Mouse (Mus musculus): Measurements from ENCODE around the gene Gpr161. TPM values are rescaled to one million over a fixed set of nuclear protein-coding genes. Genes with fewer than 3 reads are reported as not detected.
"Not testable (repeated sequence)": the region's sequence is repeated elsewhere in the genome, so short reads cannot be mapped to it uniquely, and the experiment has no call there.

Gene Gpr161
- polyA plus RNA-seq, 1 experiment from 2014 or later: 0.57 TPM

- Histone ChIP-seq H3K9ac (no peak overlapping the region), H3K27me3 (replicated peaks) (no peaks in the 10 kb centered on the region), H3K4me3 (no peak overlapping the region), H3K36me3 (peaks cover 26% of the 10 kb centered on the region), H3K4me2 (peak overlapping the region; percentile 12), H3K4me1 (peaks cover 35% of the 10 kb centered on the region), H3K27ac (replicated peaks) (peak overlapping the region; percentile 75), H3K9me3 (no peaks in the 10 kb centered on the region)
- 35% methylated on average over 10 of the region's 10 CpGs for WGBS
- ATAC-seq (ENCODE audit: extremely low read depth, insufficient number of reproducible peaks, low FRiP score, low TSS enrichment): no peak
Measured at GRCm38 (mm10) chr1:165320141-165320934, 24.7 kb downstream of the Gpr161 start.

GRCm38 (mm10) chr1:165321393-165321861, 25.8 kb downstream of the Gpr161 start:
- 63% methylated on average over 13 of the region's 13 CpGs for WGBS
- peak overlapping the region; percentile 75 for H3K27ac ChIP-seq (replicated peaks)

DNA sequence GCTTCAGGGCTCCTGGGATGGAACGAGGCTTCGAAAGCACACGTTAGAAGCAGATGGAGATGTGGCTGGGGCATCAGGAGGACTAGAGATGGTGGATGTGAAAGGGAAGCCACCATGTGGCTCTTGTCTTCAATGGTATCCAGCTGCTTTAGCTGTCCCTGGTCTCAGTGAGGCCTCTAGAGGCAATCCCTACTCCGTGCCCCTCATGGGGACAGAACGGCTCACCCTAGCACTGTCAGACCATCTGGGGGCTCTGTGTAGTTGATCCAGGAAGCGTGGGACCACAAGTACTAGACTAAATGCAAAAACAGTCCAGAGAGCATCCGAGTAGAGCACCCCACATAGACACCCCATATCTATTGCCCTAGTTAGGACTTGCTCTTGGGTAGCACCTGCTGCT, 26.3 kb downstream of the Gpr161 start:
- Histone ChIP-seq H3K27me3 (replicated peaks) (no peaks in the 10 kb centered on the region), H3K4me1 (peaks cover 29% of the 10 kb centered on the region), H3K4me2 (no peak overlapping the region), H3K9ac (no peak overlapping the region), H3K27ac (replicated peaks) (peak overlapping the region; percentile 75; the same call in 1 of the 2 replicates), H3K4me3 (no peak overlapping the region), H3K36me3 (peaks cover 32% of the 10 kb centered on the region), H3K9me3 (no peaks in the 10 kb centered on the region)
- WGBS: 71% methylated on average over 7 of the region's 7 CpGs
- ATAC-seq (ENCODE audit: extremely low read depth, insufficient number of reproducible peaks, low FRiP score, low TSS enrichment): no peak

More at GRCm38 (mm10) chr1:165321393-165321861, 25.8 kb downstream of the Gpr161 start:
- H3K9me3 ChIP-seq: no peaks in the 10 kb centered on the region
- H3K4me1 ChIP-seq: peaks cover 33% of the 10 kb centered on the region
- H3K36me3 ChIP-seq: peaks cover 32% of the 10 kb centered on the region
- H3K4me2 ChIP-seq: no peak overlapping the region
- H3K4me3 ChIP-seq: no peak overlapping the region
- no peaks in the 10 kb centered on the region for H3K27me3 ChIP-seq (replicated peaks)
- H3K9ac ChIP-seq: no peak overlapping the region
- peak; percentile 47; the same call in 1 of the 2 replicates for ATAC-seq (ENCODE audit: extremely low read depth, insufficient number of reproducible peaks, low FRiP score, low TSS enrichment)

DNA sequence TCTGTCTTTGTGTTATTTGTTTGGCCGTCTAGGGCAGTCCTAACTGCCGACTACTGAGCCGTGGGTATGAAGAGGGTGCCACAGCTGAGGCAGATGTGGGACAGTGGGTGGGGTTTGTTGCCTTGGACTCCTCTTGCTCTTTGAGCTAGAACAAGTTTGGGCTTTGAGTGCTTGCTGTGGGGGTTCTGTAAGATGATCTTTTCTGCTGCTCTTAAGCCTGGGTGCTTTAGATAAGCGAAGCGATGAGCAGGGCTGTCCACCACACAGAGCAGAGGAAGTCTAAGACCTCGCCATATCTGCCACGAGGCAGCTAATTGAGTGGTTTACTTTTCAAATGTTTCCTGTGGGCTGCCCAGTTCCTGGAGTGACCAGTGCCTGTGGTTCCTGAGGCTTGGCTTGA, 27.3 kb downstream of the Gpr161 start:
- H3K27ac ChIP-seq (replicated peaks): no peak overlapping the region
- no peaks in the 10 kb centered on the region for H3K27me3 ChIP-seq (replicated peaks)
- H3K9ac ChIP-seq: no peak overlapping the region
- no peak for ATAC-seq (ENCODE audit: extremely low read depth, insufficient number of reproducible peaks, low FRiP score, low TSS enrichment)
- no peak overlapping the region for H3K4me3 ChIP-seq
- peaks cover 31% of the 10 kb centered on the region for H3K4me1 ChIP-seq
- no peaks in the 10 kb centered on the region for H3K9me3 ChIP-seq
- peaks cover 33% of the 10 kb centered on the region for H3K36me3 ChIP-seq
- H3K4me2 ChIP-seq: no peak overlapping the region
- WGBS: 34% methylated on average over 7 of the region's 7 CpGs

- no peak overlapping the region for H3K4me3 ChIP-seq
- peaks cover 11% of the 10 kb centered on the region for H3K4me1 ChIP-seq
- no peak overlapping the region for H3K27ac ChIP-seq (replicated peaks)
- no peak for ATAC-seq (ENCODE audit: extremely low read depth, insufficient number of reproducible peaks, low FRiP score, low TSS enrichment)
- no peaks in the 10 kb centered on the region for H3K9me3 ChIP-seq
- WGBS: 82% methylated on average over 2 of the region's 2 CpGs
- H3K36me3 ChIP-seq: peaks cover 33% of the 10 kb centered on the region
- no peaks in the 10 kb centered on the region for H3K27me3 ChIP-seq (replicated peaks)
- no peak overlapping the region for H3K9ac ChIP-seq
- no peak overlapping the region for H3K4me2 ChIP-seq
Measured at GRCm38 (mm10) chr1:165327370-165327769, 31.8 kb downstream of the Gpr161 start.

DNA sequence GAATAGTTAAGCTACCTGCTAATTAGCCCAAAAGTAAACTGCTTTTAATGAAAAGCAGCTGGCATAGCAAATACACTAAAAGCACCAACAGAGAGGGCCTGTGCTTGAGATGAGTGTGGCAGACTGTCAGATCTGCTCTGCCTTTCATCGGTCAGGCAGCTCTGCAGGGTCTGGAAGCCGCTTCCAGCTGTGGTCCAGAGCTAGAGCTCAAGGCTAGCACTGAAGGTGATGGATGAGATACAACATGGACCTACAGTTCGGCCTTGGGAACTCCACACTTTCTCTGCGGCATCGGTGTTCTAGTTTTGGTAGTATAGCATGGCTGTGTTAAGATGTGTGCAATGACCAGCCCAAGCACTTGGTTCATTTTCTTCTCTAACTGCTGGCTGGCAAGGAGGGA, 32.2 kb downstream of the Gpr161 start:
- Histone ChIP-seq H3K9me3 (no peaks in the 10 kb centered on the region), H3K4me3 (no peak overlapping the region), H3K27ac (replicated peaks) (0 out of 2 replicates have a peak overlapping the region, but pooled peaks have one; percentile 20), H3K9ac (no peak overlapping the region), H3K27me3 (replicated peaks) (no peaks in the 10 kb centered on the region), H3K4me1 (peaks cover 8% of the 10 kb centered on the region), H3K4me2 (no peak overlapping the region), H3K36me3 (peaks cover 35% of the 10 kb centered on the region)
- no peak for ATAC-seq (ENCODE audit: extremely low read depth, insufficient number of reproducible peaks, low FRiP score, low TSS enrichment)
- WGBS: 52% methylated on average over 5 of the region's 5 CpGs

GRCm38 (mm10) chr1:165328384-165329289, 33.0 kb downstream of the Gpr161 start:
- H3K9me3 ChIP-seq; H3K4me3 ChIP-seq; H3K27me3 ChIP-seq (replicated peaks); ATAC-seq (ENCODE audit: extremely low read depth, insufficient number of reproducible peaks, low FRiP score, low TSS enrichment); H3K9ac ChIP-seq; H3K4me2 ChIP-seq; H3K4me1 ChIP-seq; H3K27ac ChIP-seq (replicated peaks): not testable (repeated sequence)
- WGBS: 90% methylated on average over 17 of the region's 17 CpGs
- H3K36me3 ChIP-seq: peaks cover 34% of the 10 kb centered on the region

- no peak overlapping the region for H3K4me3 ChIP-seq
- H3K4me1 ChIP-seq: 0 out of 2 replicates have a peak, but pooled peaks cover 4% of the 10 kb centered on the region
- H3K27me3 ChIP-seq (replicated peaks): no peaks in the 10 kb centered on the region
- no peak overlapping the region for H3K9ac ChIP-seq
- H3K36me3 ChIP-seq: peaks cover 31% of the 10 kb centered on the region
- H3K4me2 ChIP-seq: no peak overlapping the region
- H3K9me3 ChIP-seq: no peaks in the 10 kb centered on the region
- ATAC-seq (ENCODE audit: extremely low read depth, insufficient number of reproducible peaks, low FRiP score, low TSS enrichment): no peak
- H3K27ac ChIP-seq (replicated peaks): no peak overlapping the region
Measured at GRCm38 (mm10) chr1:165330859-165331258, 35.3 kb downstream of the Gpr161 start.

GRCm38 (mm10) chr1:165332797-165333196, 37.2 kb downstream of the Gpr161 start:
- peaks cover 31% of the 10 kb centered on the region for H3K36me3 ChIP-seq
- no peak for ATAC-seq (ENCODE audit: extremely low read depth, insufficient number of reproducible peaks, low FRiP score, low TSS enrichment)
- H3K27me3 ChIP-seq (replicated peaks): no peaks in the 10 kb centered on the region
- 0 out of 2 replicates have a peak, but pooled peaks cover 3% of the 10 kb centered on the region for H3K4me1 ChIP-seq
- H3K9me3 ChIP-seq: no peaks in the 10 kb centered on the region
- no peak overlapping the region for H3K27ac ChIP-seq (replicated peaks)
- no peak overlapping the region for H3K9ac ChIP-seq
- H3K4me2 ChIP-seq: no peak overlapping the region
- H3K4me3 ChIP-seq: no peak overlapping the region
- 78% methylated on average over 3 of the region's 3 CpGs for WGBS

DNA sequence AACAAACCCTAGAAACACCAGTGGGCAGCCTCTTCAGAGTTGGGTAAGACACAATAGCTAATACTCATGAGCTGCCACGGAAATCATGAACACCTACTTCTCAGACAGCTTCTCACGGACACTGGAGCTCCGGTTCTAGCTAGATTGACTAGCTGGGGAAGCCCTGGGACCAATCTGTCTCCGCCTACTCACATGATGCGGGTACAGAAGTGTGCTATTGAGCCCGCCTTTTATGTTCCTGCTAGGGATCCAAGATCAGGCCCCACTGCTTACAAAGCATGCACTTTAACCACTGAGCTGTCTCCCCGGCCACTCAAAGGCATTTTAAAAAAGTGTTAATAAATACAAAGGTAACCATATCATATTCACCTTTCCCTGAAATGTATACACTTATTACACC, 46.5 kb downstream of the Gpr161 start:
- peaks cover 6% of the 10 kb centered on the region; the same call in 1 of the 2 replicates for H3K4me1 ChIP-seq
- no peaks in the 10 kb centered on the region for H3K9me3 ChIP-seq
- no peak overlapping the region for H3K4me3 ChIP-seq
- WGBS: 45% methylated on average over 7 of the region's 7 CpGs
- peaks cover 10% of the 10 kb centered on the region for H3K36me3 ChIP-seq
- H3K9ac ChIP-seq: no peak overlapping the region
- no peak overlapping the region for H3K27ac ChIP-seq (replicated peaks)
- H3K27me3 ChIP-seq (replicated peaks): no peaks in the 10 kb centered on the region
- ATAC-seq (ENCODE audit: extremely low read depth, insufficient number of reproducible peaks, low FRiP score, low TSS enrichment): no peak
- peak overlapping the region; percentile 32; the same call in 1 of the 2 replicates for H3K4me2 ChIP-seq

GRCm38 (mm10) chr1:165344453-165344852, 48.9 kb downstream of the Gpr161 start:
- Histone ChIP-seq H3K4me3 (no peak overlapping the region), H3K36me3 (peaks cover 4% of the 10 kb centered on the region; the same call in 1 of the 2 replicates), H3K27me3 (replicated peaks) (no peaks in the 10 kb centered on the region), H3K9ac (no peak overlapping the region), H3K27ac (replicated peaks) (no peak overlapping the region), H3K9me3 (no peaks in the 10 kb centered on the region), H3K4me2 (no peak overlapping the region), H3K4me1 (peaks cover 6% of the 10 kb centered on the region; the same call in 1 of the 2 replicates)
- WGBS: 73% methylated on average over 4 of the region's 4 CpGs
- ATAC-seq (ENCODE audit: extremely low read depth, insufficient number of reproducible peaks, low FRiP score, low TSS enrichment): no peak
